Mouse (Mus musculus): ENCODE measurements at regions not wholly inside any gene's neighbourhood (a gene's known extent, or its start where the extent isn't known, plus 50 kb on each side); places are given as distances from the start of the nearest gene placed in this dataset.

DNA sequence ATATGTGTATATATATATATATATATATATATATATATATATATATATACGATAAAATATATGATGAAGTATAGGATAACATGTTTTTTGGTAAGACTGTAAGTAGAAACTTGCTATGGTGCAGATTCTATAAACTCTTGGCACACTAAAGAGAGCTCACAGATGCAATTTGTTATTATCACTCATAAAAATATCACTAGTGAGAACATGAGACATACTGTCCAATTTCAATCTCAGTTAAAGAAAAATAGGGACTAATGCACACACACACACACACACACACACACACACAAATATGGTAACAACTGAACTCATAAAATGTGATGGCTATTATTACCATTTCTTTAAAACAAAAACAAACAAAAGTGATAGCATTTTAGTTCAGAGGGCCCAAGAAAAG lies 292.0 kb downstream of the Cd47 start:
- TF ChIP-seq POLR2A (IDR thresholded peaks at IDR 0.05; ENCODE audit: control insufficient read depth, low read depth, low read length) (no peak), CTCF (IDR thresholded peaks at IDR 0.05; ENCODE audit: control insufficient read depth, insufficient read depth, insufficient replicate concordance, low read depth, low read length) (no peak)
